Mouse (Mus musculus): ENCODE data around the gene 4930519P11Rik.

DNA sequence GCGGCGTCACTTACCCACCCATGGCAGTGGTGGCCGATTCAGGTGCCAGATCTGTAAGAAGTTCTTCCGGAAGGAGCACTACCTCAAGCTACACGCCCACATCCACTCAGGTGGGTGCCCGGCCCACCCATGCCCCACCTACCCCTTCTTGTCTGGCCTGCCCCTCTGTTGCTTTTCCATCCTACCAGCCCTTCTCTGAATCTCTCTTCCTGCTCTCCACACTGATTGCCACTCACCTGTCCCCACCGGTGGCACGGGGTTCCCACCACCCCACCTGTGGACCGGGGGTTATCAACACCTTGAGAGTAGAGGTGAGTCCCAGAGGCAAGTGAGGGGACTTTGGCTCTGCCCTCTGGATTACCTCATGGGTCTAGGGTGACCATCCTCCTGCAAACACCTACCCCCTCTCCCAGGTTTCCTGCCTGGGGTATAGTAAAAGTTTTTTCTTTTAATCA, 28.8 kb upstream of the 4930519P11Rik start:
- no peak for TF ChIP-seq POLR2A (IDR thresholded peaks at IDR 0.05; ENCODE audit: insufficient read length, low read depth)
- TF ChIP-seq TCF12 (IDR thresholded peaks at IDR 0.05; ENCODE audit: insufficient read depth, poor library complexity, severe bottlenecking) = no peak
- no peak for TF ChIP-seq CEBPB (IDR thresholded peaks at IDR 0.05; ENCODE audit: insufficient read depth, poor library complexity, severe bottlenecking)
- TF ChIP-seq MYOD1 (IDR thresholded peaks at IDR 0.05; ENCODE audit: control insufficient read depth in 1 of 3, insufficient read length in 2 of 3, low read depth in 2 of 3) = no peak
- TF ChIP-seq MAX (IDR thresholded peaks at IDR 0.05; ENCODE audit: low read depth) = no peak
- TF ChIP-seq TCF3 (IDR thresholded peaks at IDR 0.05; ENCODE audit: insufficient read length, low read depth) = no peak
- TF ChIP-seq POLR2AphosphoS2 (IDR thresholded peaks at IDR 0.05; ENCODE audit: insufficient read length, low read depth) = no peak
- no peak for TF ChIP-seq SRF (IDR thresholded peaks at IDR 0.05; ENCODE audit: control insufficient read depth, insufficient read length, low read depth)
- TF ChIP-seq REST (IDR thresholded peaks at IDR 0.05; ENCODE audit: insufficient read depth, insufficient read length) = no peak
